Mouse (Mus musculus): ENCODE measurements around the gene Mrvi1.

DNA sequence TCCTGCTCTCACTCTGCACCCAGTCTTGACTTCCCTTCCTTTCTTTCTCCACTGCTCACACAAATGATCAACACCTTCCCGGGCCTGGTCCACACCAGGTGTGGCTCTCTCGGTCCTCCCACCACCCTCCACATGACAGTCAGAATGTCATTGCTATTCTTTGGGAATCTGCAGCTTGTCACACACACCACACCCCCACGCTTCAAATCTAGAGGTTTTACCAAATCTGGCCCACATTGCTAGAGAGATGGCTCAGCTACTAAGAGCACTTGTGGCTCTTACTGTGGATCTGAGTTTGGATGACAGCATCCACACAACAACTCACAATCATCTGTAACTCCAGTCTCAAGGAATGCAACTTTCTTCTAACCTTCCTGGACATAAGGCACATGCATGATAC lies 34.7 kb upstream of the Mrvi1 start:
- TF ChIP-seq CTCF (IDR thresholded peaks at IDR 0.05; ENCODE audit: borderline replicate concordance, insufficient read depth, low read depth, low read length) (no peak), POLR2A (IDR thresholded peaks at IDR 0.05; ENCODE audit: borderline replicate concordance, insufficient read depth, low read length) (no peak)
